In the genomic region with DNA sequence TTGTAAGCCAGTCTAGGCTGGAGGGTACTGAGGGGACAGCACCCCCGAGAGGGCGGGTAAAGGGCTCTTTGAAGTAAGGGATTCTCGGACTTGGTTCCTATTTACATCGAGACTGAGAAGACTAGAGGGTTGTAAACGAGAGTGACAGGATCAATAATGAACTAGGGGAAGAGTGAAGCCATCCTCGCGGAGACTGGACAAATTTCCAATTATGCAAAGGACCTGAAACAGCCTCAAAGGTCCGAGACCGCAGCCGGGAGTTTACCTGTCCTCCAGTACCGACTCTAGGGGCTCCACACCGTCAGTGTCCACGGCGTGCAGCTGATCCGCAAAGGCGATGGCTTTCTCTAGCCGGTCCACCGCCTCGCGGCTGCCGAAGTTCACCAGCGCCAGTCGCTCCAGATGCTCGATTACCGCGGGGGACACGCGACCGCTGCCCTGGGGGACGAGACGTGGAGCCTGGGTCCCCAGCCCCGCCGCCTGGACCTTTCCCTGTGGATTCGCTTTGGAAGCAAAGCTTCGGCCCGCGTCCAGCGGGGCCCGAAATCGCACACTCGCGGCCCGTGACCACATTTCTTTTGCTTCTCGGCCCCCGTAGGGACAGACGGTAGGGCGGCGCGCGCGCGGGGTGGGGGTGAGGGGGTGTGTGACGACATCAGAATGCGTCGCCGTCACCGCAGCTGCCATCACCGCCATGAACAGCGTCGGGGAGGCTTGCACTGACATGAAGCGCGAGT, we compare ENCODE assay signal across 1 mouse cellular context.
TF ChIP-seq lines count a peak whose summit lies in the region.

A gene (minus strand): TSS at position 602 of the 737 bp plus-strand sequence.
A gene (plus strand): TSS at position 649 of the 737 bp plus-strand sequence.

TF ChIP-seq in myocyte, 11 proteins besides CTCF, POLR2A, EP300 and RAD21 (continued from another document):
- peak; percentile 28 for TF ChIP-seq SRF (IDR thresholded peaks at IDR 0.05; ENCODE audit: control insufficient read depth, insufficient read length, low read depth)
TF ChIP-seq in myocyte: peak in this region for 5.
